Mouse (Mus musculus) thymus, adult 2 months (tissue): ENCODE measurements around the gene Grk5. TPM values are rescaled to one million over a fixed set of nuclear protein-coding genes. Genes with fewer than 3 reads are reported as not detected.

ENCODE experiments used
- DNase-seq: peaks from one replicate; pipeline ENCODE4 v3.0.0; 2021
- H3K27ac ChIP-seq: fragments of 200-500 bp; 2 replicates; pipeline ENCODE4 v1.5.1; 2012; ENCODE audit warnings: low read length, control low read depth; ENCODE audit not compliant: control insufficient read depth, insufficient read depth
- H3K27me3 ChIP-seq: fragments of 200-500 bp; 2 replicates; pipeline ENCODE4 v1.6.1; 2012; ENCODE audit warnings: mild to moderate bottlenecking, low read length, moderate library complexity, mixed read lengths; ENCODE audit not compliant: control insufficient read depth, insufficient read depth
- H3K36me3 ChIP-seq: fragments of 200-500 bp; 2 replicates; pipeline ENCODE4 v1.6.1; 2012; ENCODE audit warnings: mild to moderate bottlenecking, low read length, moderate library complexity; ENCODE audit not compliant: control insufficient read depth, insufficient read depth
- H3K4me1 ChIP-seq: fragments of 200-500 bp; replicated peaks from 2 replicates; pipeline ENCODE4 v1.6.1; 2012; ENCODE audit warnings: low read length; ENCODE audit not compliant: control insufficient read depth, insufficient read depth
- H3K4me3 ChIP-seq: fragments of 200-500 bp; 2 replicates; pipeline ENCODE4 v1.5.1; 2012; ENCODE audit warnings: mild to moderate bottlenecking, low read length, control low read depth, moderate library complexity; ENCODE audit not compliant: control insufficient read depth, insufficient read depth
- CTCF ChIP-seq: fragments of 200-500 bp; IDR thresholded peaks from 2 replicates; pipeline ENCODE4 v1.5.1; 2012; ENCODE audit warnings: mild to moderate bottlenecking, control low read depth, low read length, moderate library complexity, borderline replicate concordance; ENCODE audit not compliant: control insufficient read depth, poor library complexity, insufficient read depth; ENCODE audit errors: extremely low read depth
- POLR2A ChIP-seq: fragments of 200-500 bp; IDR thresholded peaks from 2 replicates; pipeline ENCODE4 v1.6.1; 2012; ENCODE audit warnings: mild to moderate bottlenecking, low read length, control low read depth, moderate library complexity; ENCODE audit not compliant: control insufficient read depth, poor library complexity, insufficient read depth; ENCODE audit errors: extremely low read depth
- WGBS: fragments of 180-500 bp; shearing (Covaris S2); methylation state at CpG from one replicate; pipeline ENCODE4 v1.1.7; 2018; 5-methylcytosine and 5-hydroxymethylcytosine counted together
- polyA plus RNA-seq: library from polyadenylated mRNA; depleted of rRNA; stranded (reverse); fragments of >200 nt; gene quantifications from 2 replicates; pipeline ENCODE4 v1.2.3, GENCODE M21; 2012

The Grk5 gene
- polyA plus RNA-seq, 1 experiment = 2.0 TPM

DNA sequence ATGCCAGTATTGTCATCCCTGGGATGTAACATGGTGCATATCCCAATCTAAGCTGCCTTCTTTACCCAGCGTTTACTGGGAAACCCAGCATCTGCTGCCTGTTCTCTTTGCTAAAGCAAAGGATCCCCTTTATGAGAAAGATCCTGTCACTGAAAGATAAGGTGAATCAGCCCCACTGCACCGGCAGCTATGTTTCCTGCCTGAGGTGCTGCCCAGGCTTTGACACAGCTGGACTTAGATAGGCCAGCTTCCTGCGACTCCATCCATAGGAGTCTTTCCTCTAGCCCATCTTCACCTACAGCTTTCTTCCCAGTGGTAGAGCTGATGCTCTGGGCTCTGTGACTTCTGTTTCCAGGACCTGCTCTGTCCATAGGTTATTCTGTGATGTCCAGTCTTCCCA lies 189.1 kb downstream of the Grk5 start:
- TF ChIP-seq CTCF (no peak), POLR2A (no peak)
- DNase-seq = no peak
- WGBS = 91% methylated on average over 3 of the region's 3 CpGs
- Histone ChIP-seq H3K4me1 (no peaks in the 10 kb centered on the region), H3K36me3 (no peaks in the 10 kb centered on the region), H3K4me3 (no peak overlapping the region), H3K27me3 (no peaks in the 10 kb centered on the region), H3K27ac (no peak overlapping the region)

DNA sequence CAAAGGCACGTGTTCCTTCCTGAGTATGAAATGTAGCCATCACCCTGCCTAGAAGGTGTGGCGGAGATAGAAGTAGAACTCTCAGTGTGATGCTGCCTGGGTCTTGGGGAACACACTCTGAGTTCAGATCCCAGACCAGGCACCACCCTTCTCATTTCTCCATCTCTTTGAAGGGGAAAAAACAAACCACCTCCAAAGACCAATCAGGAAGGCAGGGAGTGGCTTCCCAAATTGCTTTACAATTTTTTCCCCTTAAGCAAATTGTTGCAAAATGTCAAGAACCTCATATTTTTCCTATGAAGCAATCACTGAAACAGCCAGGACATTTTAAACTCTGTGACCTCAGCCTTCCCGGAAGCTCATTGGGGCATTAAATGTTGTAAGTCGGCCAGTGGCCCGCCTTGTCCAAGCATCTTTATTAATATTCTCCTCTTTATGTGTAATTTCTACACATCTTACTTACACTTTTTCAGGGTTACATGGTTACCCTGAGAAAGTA lies 190.8 kb downstream of the Grk5 start:
- no peak overlapping the region for H3K4me3 ChIP-seq
- DNase-seq = no peak
- no peak for TF ChIP-seq POLR2A
- no peak for TF ChIP-seq CTCF
- no peaks in the 10 kb centered on the region for H3K27me3 ChIP-seq
- no peaks in the 10 kb centered on the region for H3K4me1 ChIP-seq
- 92% methylated on average over 5 of the region's 5 CpGs for WGBS
- H3K36me3 ChIP-seq = no peaks in the 10 kb centered on the region
- no peak overlapping the region for H3K27ac ChIP-seq

DNA sequence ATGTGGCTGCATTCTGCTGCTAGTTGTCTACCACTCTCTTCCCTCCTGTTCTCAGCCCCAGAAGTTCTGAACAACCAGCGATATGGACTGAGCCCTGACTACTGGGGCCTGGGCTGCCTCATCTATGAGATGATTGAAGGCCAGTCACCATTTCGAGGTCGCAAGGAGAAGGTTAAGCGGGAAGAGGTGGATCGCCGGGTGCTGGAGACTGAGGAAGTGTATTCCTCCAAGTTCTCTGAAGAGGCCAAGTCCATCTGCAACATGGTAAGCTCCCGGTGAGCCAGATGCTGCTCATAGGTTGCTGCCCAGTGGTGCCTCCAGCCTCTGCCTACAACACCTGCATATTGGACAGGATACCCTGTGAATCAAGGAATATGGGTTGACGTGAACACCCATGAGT lies 193.5 kb downstream of the Grk5 start:
- no peak overlapping the region for H3K27ac ChIP-seq

DNA sequence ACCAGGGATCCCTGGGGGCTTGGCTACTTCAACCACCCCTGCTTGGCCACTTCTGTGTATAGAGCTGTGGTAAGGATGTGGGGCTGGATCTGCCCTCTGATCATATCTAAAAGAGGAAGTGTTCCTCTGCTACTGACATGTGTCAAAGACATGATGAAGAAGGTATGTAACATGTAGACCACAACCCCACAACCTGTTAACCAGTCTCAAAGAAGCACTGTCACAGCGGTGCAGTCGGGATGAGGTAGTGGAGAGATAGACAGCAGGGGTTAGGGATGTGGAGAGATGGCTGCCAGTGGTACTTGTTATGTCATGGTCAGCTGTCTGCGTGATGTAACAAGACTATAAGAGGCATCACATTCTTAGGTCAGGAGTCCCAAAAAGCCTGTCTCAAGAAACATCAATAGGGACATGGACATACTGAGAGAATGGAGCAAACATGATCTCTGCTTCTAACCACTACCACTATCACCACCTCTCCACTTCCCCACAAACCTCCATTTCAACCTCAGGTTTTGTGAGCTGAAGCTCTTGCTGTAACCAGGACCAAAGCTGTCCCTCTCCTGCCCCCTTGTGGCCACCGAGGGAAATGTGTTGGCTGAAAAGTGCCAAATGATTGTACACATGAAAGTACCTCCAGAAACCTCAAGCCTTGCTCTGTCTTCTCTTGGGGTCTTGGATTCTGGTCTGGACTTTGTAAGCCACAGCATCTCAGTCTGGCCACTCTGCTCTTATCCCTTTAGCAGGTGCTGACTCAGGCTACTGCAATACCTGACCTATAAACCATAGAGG lies 194.8 kb downstream of the Grk5 start:
- Histone ChIP-seq H3K4me1 (no peaks in the 10 kb centered on the region), H3K4me3 (no peak overlapping the region), H3K27me3 (no peaks in the 10 kb centered on the region), H3K36me3 (no peaks in the 10 kb centered on the region), H3K27ac (no peak overlapping the region)
- DNase-seq = peak; percentile 84
- TF ChIP-seq CTCF (no peak), POLR2A (no peak)
- 22% methylated on average over 4 of the region's 4 CpGs for WGBS

More for the DNA sequence above, 193.5 kb downstream of the Grk5 start:
- no peak for DNase-seq
- Histone ChIP-seq H3K36me3 (no peaks in the 10 kb centered on the region), H3K27me3 (no peaks in the 10 kb centered on the region), H3K4me3 (no peak overlapping the region), H3K4me1 (no peaks in the 10 kb centered on the region)
- WGBS = 95% methylated on average over 8 of the region's 8 CpGs
- TF ChIP-seq CTCF (no peak), POLR2A (no peak)

DNA sequence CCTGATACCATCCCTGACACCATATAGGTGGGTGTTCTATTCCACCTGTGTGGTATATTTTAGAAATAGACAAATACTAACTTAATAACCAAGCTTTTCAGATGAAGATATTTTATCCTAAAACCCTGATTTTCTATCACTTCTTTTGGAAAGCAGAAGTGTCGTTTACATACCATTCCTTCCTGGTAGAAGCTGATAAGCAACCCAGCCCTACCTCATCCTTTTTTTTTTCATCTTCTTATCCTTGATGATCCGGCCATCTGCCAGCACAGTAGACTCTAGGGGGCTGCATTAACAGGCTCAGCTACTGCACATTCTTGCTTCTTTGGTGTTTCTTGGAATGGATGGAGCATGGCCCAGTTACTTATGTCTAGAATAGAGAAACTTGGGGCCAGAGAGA lies 195.7 kb downstream of the Grk5 start:
- 90% methylated on average over 2 of the region's 2 CpGs for WGBS
- Histone ChIP-seq H3K36me3 (no peaks in the 10 kb centered on the region), H3K27ac (no peak overlapping the region), H3K27me3 (no peaks in the 10 kb centered on the region), H3K4me3 (no peak overlapping the region), H3K4me1 (no peaks in the 10 kb centered on the region)
- no peak for TF ChIP-seq CTCF
- TF ChIP-seq POLR2A = no peak
- DNase-seq = no peak

DNA sequence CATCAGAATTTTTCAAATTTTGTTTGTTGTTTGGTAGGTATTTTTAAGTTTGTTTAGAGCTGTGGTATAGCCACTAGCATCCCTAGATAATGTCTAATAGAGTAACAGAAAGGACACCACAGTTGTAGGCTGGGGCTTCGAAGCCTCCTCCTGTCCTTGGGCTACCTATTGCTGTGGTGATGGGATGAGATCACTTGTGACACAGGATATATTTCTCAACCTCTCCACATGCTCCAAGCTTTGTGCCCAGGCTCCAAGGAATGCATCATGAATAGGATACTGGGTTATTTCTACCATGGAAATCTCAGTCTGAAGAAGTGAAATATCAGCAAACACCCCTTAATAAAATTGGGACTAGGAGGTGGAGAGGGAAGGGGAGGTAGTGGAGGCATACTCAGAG lies 198.2 kb downstream of the Grk5 start:
- H3K36me3 ChIP-seq = no peaks in the 10 kb centered on the region
- no peak overlapping the region for H3K27ac ChIP-seq
- H3K27me3 ChIP-seq = no peaks in the 10 kb centered on the region
- H3K4me3 ChIP-seq = no peak overlapping the region
- no peak for DNase-seq
- TF ChIP-seq POLR2A = no peak
- no peak for TF ChIP-seq CTCF
- 95% methylated on average over 1 of the region's 1 CpGs for whole genome bisulfite sequencing
- H3K4me1 ChIP-seq = no peaks in the 10 kb centered on the region
